ENCODE assay signal across 14 mouse cellular contexts in genomic region chr7:112500134-112500490, GRCm38 (mm10).
DNase-seq lines count a peak whose midpoint lies in the region; ATAC-seq and TF ChIP-seq lines count a peak whose summit lies in the region.
"Had no signal": no experiment of that assay in that cellular context is flagged by ENCODE, and none has a peak within 500 bp of the region (broad histone marks: within the 10 kb centered on the region; RNA-seq: fewer than 3 reads in every experiment).

No protein-coding gene starts in this region.

- no peaks in the 10 kb centered on the region for H3K9me3 ChIP-seq in kidney, postnatal 0 days (replicated peaks; ENCODE audit: low read length)
- H3K9me3 ChIP-seq in intestine, embryonic 15.5 days, result no peaks in the 10 kb centered on the region
- H3K9me3 ChIP-seq in stomach, embryonic 14.5 days (ENCODE audit: control insufficient read depth, low read depth, low read length), result no peaks in the 10 kb centered on the region
- no peaks in the 10 kb centered on the region for H3K9me3 ChIP-seq in forebrain, embryonic 16.5 days (ENCODE audit: control insufficient read depth, low read length)

- H3K36me3 ChIP-seq in kidney, postnatal 0 days (ENCODE audit: insufficient read depth, low read length), result no peaks in the 10 kb centered on the region
- H3K36me3 ChIP-seq in intestine, embryonic 15.5 days, result no peaks in the 10 kb centered on the region
- no peaks in the 10 kb centered on the region for H3K36me3 ChIP-seq in stomach, embryonic 14.5 days (ENCODE audit: control insufficient read depth, insufficient read depth, low read length)
- no peaks in the 10 kb centered on the region for H3K36me3 ChIP-seq in forebrain, embryonic 16.5 days (ENCODE audit: control insufficient read depth, insufficient read depth)

- H3K4me1 ChIP-seq in kidney, postnatal 0 days (replicated peaks; ENCODE audit: insufficient read depth, low read length), result peaks cover 45% of the 10 kb centered on the region
- peaks cover 75% of the 10 kb centered on the region for H3K4me1 ChIP-seq in intestine, embryonic 15.5 days (replicated peaks)
- H3K4me1 ChIP-seq in stomach, embryonic 14.5 days (ENCODE audit: control insufficient read depth, insufficient read depth, low read length), result peaks cover 80% of the 10 kb centered on the region
- H3K4me1 ChIP-seq in forebrain, embryonic 16.5 days (replicated peaks; ENCODE audit: control insufficient read depth, insufficient read depth, low read length), result peaks cover 22% of the 10 kb centered on the region

- no peak overlapping the region for H3K9ac ChIP-seq in kidney, postnatal 0 days (ENCODE audit: low read depth, low read length)
- no peak overlapping the region for H3K9ac ChIP-seq in intestine, embryonic 15.5 days
- no peak overlapping the region for H3K9ac ChIP-seq in stomach, embryonic 14.5 days (replicated peaks; ENCODE audit: low read depth, low read length)
- H3K9ac ChIP-seq in forebrain, embryonic 16.5 days (replicated peaks; ENCODE audit: low read depth, low read length), result no peak overlapping the region
- H3K9ac ChIP-seq: forebrain, postnatal 0 days; liver, embryonic 14.5 days had no signal

- peak; percentile 53 for DNase-seq in embryo, embryonic 10 days (ENCODE audit: low spot score)
- no peak for DNase-seq in embryo, embryonic 9.5 days (ENCODE audit: extremely low spot score)
- DNase-seq in kidney, postnatal 0 days (ENCODE audit: low spot score), result peak; percentile 91
- DNase-seq in kidney, postnatal 4 days, result no peak
- DNase-seq in cerebellum, postnatal 4 days (ENCODE audit: low spot score in 2 of 2), result no peak
- DNase-seq: cerebellum, postnatal 36 days; forebrain, postnatal 0 days; gastrocnemius, postnatal 14 days had no signal

- 3% methylated on average over 7 of the region's 7 CpGs for WGBS in kidney, postnatal 0 days
- WGBS in intestine, embryonic 15.5 days, result 2% methylated on average over 7 of the region's 7 CpGs
- 2% methylated on average over 7 of the region's 7 CpGs for WGBS in stomach, embryonic 14.5 days
- 37% methylated on average over 7 of the region's 7 CpGs for WGBS in forebrain, embryonic 16.5 days

- no peak for ATAC-seq in kidney, postnatal 0 days (replicated peaks; ENCODE audit: low FRiP score, low read depth)
- ATAC-seq in intestine, embryonic 15.5 days, result no peak
- no peak for ATAC-seq in stomach, embryonic 14.5 days (ENCODE audit: insufficient number of reproducible peaks, insufficient read depth, low FRiP score, low read depth)
- no peak for ATAC-seq in forebrain, embryonic 16.5 days
- ATAC-seq: forebrain, postnatal 0 days had no signal

- H3K27ac ChIP-seq in kidney, postnatal 0 days, result no peak overlapping the region
- H3K27ac ChIP-seq in intestine, embryonic 15.5 days, result peak overlapping the region; percentile 45; the same call in 1 of the 2 replicates
- H3K27ac ChIP-seq in stomach, embryonic 14.5 days (ENCODE audit: low read length), result peak overlapping the region; percentile 99; the same call in 1 of the 2 replicates
- no peak overlapping the region for H3K27ac ChIP-seq in forebrain, embryonic 16.5 days (ENCODE audit: low read length)
- H3K27ac ChIP-seq: layer of hippocampus, adult 2 months; liver, embryonic 14.5 days; macrophage had no signal

- TF ChIP-seq CTCF in kidney, postnatal 0 days (IDR thresholded peaks at IDR 0.05; ENCODE audit: low read depth), result no peak

- no peak overlapping the region for H3K4me3 ChIP-seq in kidney, postnatal 0 days (replicated peaks; ENCODE audit: low read depth, low read length)
- no peak overlapping the region for H3K4me3 ChIP-seq in intestine, embryonic 15.5 days (replicated peaks)
- H3K4me3 ChIP-seq in stomach, embryonic 14.5 days (ENCODE audit: low read depth, low read length), result no peak overlapping the region
- no peak overlapping the region for H3K4me3 ChIP-seq in forebrain, embryonic 16.5 days (replicated peaks; ENCODE audit: low read length)
- H3K4me3 ChIP-seq: layer of hippocampus, adult 2 months had no signal

- no peaks in the 10 kb centered on the region for H3K27me3 ChIP-seq in kidney, postnatal 0 days (ENCODE audit: insufficient read depth, low read length)
- H3K27me3 ChIP-seq in intestine, embryonic 15.5 days (replicated peaks), result no peaks in the 10 kb centered on the region
- no peaks in the 10 kb centered on the region for H3K27me3 ChIP-seq in stomach, embryonic 14.5 days (ENCODE audit: control insufficient read depth, insufficient read depth, low read length)
- H3K27me3 ChIP-seq in forebrain, embryonic 16.5 days (replicated peaks; ENCODE audit: control insufficient read depth, insufficient read depth, low read length), result 0 out of 2 replicates have a peak, but pooled peaks cover 3% of the 10 kb centered on the region

- H3K4me2 ChIP-seq in kidney, postnatal 0 days (ENCODE audit: low read length), result peak overlapping the region; percentile 5; the same call in 1 of the 2 replicates
- H3K4me2 ChIP-seq in intestine, embryonic 15.5 days (replicated peaks), result no peak overlapping the region
- H3K4me2 ChIP-seq in stomach, embryonic 14.5 days (replicated peaks; ENCODE audit: low read depth, low read length), result no peak overlapping the region
- H3K4me2 ChIP-seq in forebrain, embryonic 16.5 days (ENCODE audit: low read length), result no peak overlapping the region

Comparison
In these comparisons a context has a peak if more than half of its experiments do, and no peak if none do; other contexts are left out.
1. DNase-seq: peak in embryo, embryonic 10 days (single experiment) and kidney, postnatal 0 days (single experiment); none in embryo, embryonic 9.5 days (single experiment), kidney, postnatal 4 days (0 of 2) and cerebellum, postnatal 4 days (0 of 2).
2. H3K27ac ChIP-seq: peak in intestine, embryonic 15.5 days (single experiment) and stomach, embryonic 14.5 days (single experiment); none in kidney, postnatal 0 days (single experiment) and forebrain, embryonic 16.5 days (single experiment).